In genomic region chr19:14586171-14586570, GRCm38 (mm10) we compare ENCODE assay signal across 11 mouse cellular contexts. TPM values are rescaled to one million over a fixed set of nuclear protein-coding genes. Genes with fewer than 3 reads are reported as not detected.
DNase-seq lines count a peak whose midpoint lies in the region; ATAC-seq and TF ChIP-seq lines count a peak whose summit lies in the region.
"Had no signal": no experiment of that assay in that cellular context is flagged by ENCODE, and none has a peak within 500 bp of the region (broad histone marks: within the 10 kb centered on the region; RNA-seq: fewer than 3 reads in every experiment).

No protein-coding gene starts in this region.

- peak overlapping the region; percentile 80 for H3K27ac ChIP-seq in gastrocnemius, adult 2 months
- H3K27ac ChIP-seq in liver, embryonic 16.5 days (ENCODE audit: low read length), result peak overlapping the region; percentile 57; the same call in 1 of the 2 replicates
- no peak overlapping the region for H3K27ac ChIP-seq in stomach, embryonic 16.5 days (ENCODE audit: low read length)
- H3K27ac ChIP-seq: hindbrain, embryonic 14.5 days had no signal

- H3K4me1 ChIP-seq in liver, embryonic 16.5 days (ENCODE audit: control insufficient read depth, low read depth, low read length), result peaks cover 2% of the 10 kb centered on the region
- H3K4me1 ChIP-seq in stomach, embryonic 16.5 days (ENCODE audit: control insufficient read depth, insufficient read depth, low read length), result peaks cover 25% of the 10 kb centered on the region

- no peaks in the 10 kb centered on the region for H3K36me3 ChIP-seq in liver, embryonic 16.5 days (ENCODE audit: control insufficient read depth, insufficient read depth)
- H3K36me3 ChIP-seq in stomach, embryonic 16.5 days (ENCODE audit: control insufficient read depth, insufficient read depth, low read length), result no peaks in the 10 kb centered on the region

- H3K9me3 ChIP-seq in liver, embryonic 16.5 days (replicated peaks; ENCODE audit: control insufficient read depth, low read length), result no peaks in the 10 kb centered on the region
- H3K9me3 ChIP-seq in stomach, embryonic 16.5 days (replicated peaks; ENCODE audit: control insufficient read depth, low read length), result no peaks in the 10 kb centered on the region

- H3K4me3 ChIP-seq in gastrocnemius, adult 2 months, result peak overlapping the region; percentile 34
- no peak overlapping the region for H3K4me3 ChIP-seq in liver, embryonic 16.5 days (ENCODE audit: low read depth, low read length)
- no peak overlapping the region for H3K4me3 ChIP-seq in stomach, embryonic 16.5 days (replicated peaks; ENCODE audit: low read length)

- TF ChIP-seq CTCF in gastrocnemius, adult 2 months (IDR thresholded peaks at IDR 0.05), result no peak

- no peak overlapping the region for H3K9ac ChIP-seq in liver, embryonic 16.5 days (ENCODE audit: low read depth, low read length)
- no peak overlapping the region for H3K9ac ChIP-seq in stomach, embryonic 16.5 days (ENCODE audit: low read length)
- H3K9ac ChIP-seq: forebrain, postnatal 0 days; hindbrain, embryonic 14.5 days had no signal

- 46% methylated on average over 3 of the region's 3 CpGs for WGBS in liver, embryonic 16.5 days (ENCODE audit: insufficient replicate concordance)
- WGBS in stomach, embryonic 16.5 days, result 57% methylated on average over 3 of the region's 3 CpGs

- peak; percentile 41 for DNase-seq in gastrocnemius, adult 2 months
- no peak for DNase-seq in gastrocnemius, postnatal 14 days
- peak; percentile 61 for DNase-seq in retina, adult 2 months (ENCODE audit: low read depth, low spot score)
- DNase-seq in retina, embryonic 14.5 days (ENCODE audit: low spot score), result no peak
- no peak for DNase-seq in urinary bladder, adult 2 months (ENCODE audit: low spot score)
- DNase-seq in cerebellum, adult 11-12 months, result no peak
- DNase-seq: cerebellum, postnatal 36 days; forebrain, postnatal 0 days had no signal

- no peaks in the 10 kb centered on the region for H3K27me3 ChIP-seq in liver, embryonic 16.5 days (ENCODE audit: control insufficient read depth, insufficient read depth, low read depth, low read length)
- H3K27me3 ChIP-seq in stomach, embryonic 16.5 days (ENCODE audit: control insufficient read depth, insufficient read depth, low read length), result no peaks in the 10 kb centered on the region

- no peak overlapping the region for H3K4me2 ChIP-seq in liver, embryonic 16.5 days (ENCODE audit: low read depth, low read length)
- H3K4me2 ChIP-seq in stomach, embryonic 16.5 days (ENCODE audit: low read depth, low read length), result no peak overlapping the region
- H3K4me2 ChIP-seq: hindbrain, embryonic 14.5 days had no signal

- peak; percentile 71 for ATAC-seq in liver, embryonic 16.5 days (ENCODE audit: low read depth)
- ATAC-seq in stomach, embryonic 16.5 days (ENCODE audit: insufficient read depth, low FRiP score), result peak; percentile 74
- ATAC-seq: forebrain, postnatal 0 days had no signal

- intact Hi-C loops in gastrocnemius, adult 2 months (cut with DNase I), result no loop called here
- intact Hi-C loops in gastrocnemius, postnatal 14 days (cut with DNase I; ENCODE audit: low total_unique reads), result no loop called here

RNA-seq across cellular contexts. Expression of gene Tle4, which starts 11.7 kb away (rescaled TPM):
- total RNA-seq in gastrocnemius, adult 2 months (2021), result 10 to 100 TPM; 17.8 to 20.8 TPM
- 10 to 100 TPM; 14.6 to 25.9 TPM for total RNA-seq in gastrocnemius, postnatal 14 days (2021)
- polyA plus RNA-seq in liver, embryonic 16.5 days (2015; fragmentation: Nextera tagmentation; extraction: Ambion mirVana), result 2.9 and 3.1 TPM in 2 replicates
- 10.6 and 10.9 TPM in 2 replicates for polyA plus RNA-seq in stomach, embryonic 16.5 days (2015; fragmentation: Nextera tagmentation; extraction: Ambion mirVana)
- 10.1 and 11.2 TPM in 2 replicates for polyA plus RNA-seq in urinary bladder, adult 2 months (2012; rRNA removed)

Comparison
In these comparisons a context has a peak if more than half of its experiments do, and no peak if none do; other contexts are left out.
1. DNase-seq: peak in gastrocnemius, adult 2 months (single experiment) and retina, adult 2 months (single experiment); none in gastrocnemius, postnatal 14 days (single experiment), retina, embryonic 14.5 days (single experiment), urinary bladder, adult 2 months (single experiment) and cerebellum, adult 11-12 months (single experiment).